Mouse (Mus musculus): ENCODE data around the gene Vnn3. TPM values are rescaled to one million over a fixed set of nuclear protein-coding genes. Genes with fewer than 3 reads are reported as not detected.

Vnn3 gene
- polyA plus RNA-seq, 1 experiment from 2014 or later: 0.14 TPM

Other genes starting within 250 kb of the Vnn3 start
- gene Rps12, start 64.2 kb upstream of the Vnn3 start, polyA plus RNA-seq (2015; fragmentation: Nextera tagmentation; extraction: Ambion mirVana): 82.7 and 89.6 TPM in 2 replicates
- 18.9 and 20.2 TPM in 2 replicates for gene Slc18b1, start 54.5 kb upstream of the Vnn3 start, polyA plus RNA-seq (2015; fragmentation: Nextera tagmentation; extraction: Ambion mirVana)
- 0.35 and 0.73 TPM in 2 replicates for gene Vnn1, start 43.2 kb downstream of the Vnn3 start, polyA plus RNA-seq (2015; fragmentation: Nextera tagmentation; extraction: Ambion mirVana)
- gene Taar1, start 68.9 kb downstream of the Vnn3 start, polyA plus RNA-seq (2015; fragmentation: Nextera tagmentation; extraction: Ambion mirVana): not detected in 2 replicates
- 0.15 TPM in 1 of 2 replicates, not detected in the other for gene Taar2, start 87.1 kb downstream of the Vnn3 start, polyA plus RNA-seq (2015; fragmentation: Nextera tagmentation; extraction: Ambion mirVana)
- gene Taar3, start 98.1 kb downstream of the Vnn3 start, polyA plus RNA-seq (2015; fragmentation: Nextera tagmentation; extraction: Ambion mirVana): not detected in 2 replicates
- not detected in 2 replicates for gene Taar4, start 109.0 kb downstream of the Vnn3 start, polyA plus RNA-seq (2015; fragmentation: Nextera tagmentation; extraction: Ambion mirVana)
- gene Taar5, start 119.2 kb downstream of the Vnn3 start, polyA plus RNA-seq (2015; fragmentation: Nextera tagmentation; extraction: Ambion mirVana): 0.15 TPM in 1 of 2 replicates, not detected in the other
- not detected in 2 replicates for gene Taar6, start 134.2 kb downstream of the Vnn3 start, polyA plus RNA-seq (2015; fragmentation: Nextera tagmentation; extraction: Ambion mirVana)
- not detected in 2 replicates for gene Taar7a, start 142.0 kb downstream of the Vnn3 start, polyA plus RNA-seq (2015; fragmentation: Nextera tagmentation; extraction: Ambion mirVana)
- not detected in 2 replicates for gene Taar7b, start 148.5 kb downstream of the Vnn3 start, polyA plus RNA-seq (2015; fragmentation: Nextera tagmentation; extraction: Ambion mirVana)
- gene Taar7d, start 175.8 kb downstream of the Vnn3 start, polyA plus RNA-seq (2015; fragmentation: Nextera tagmentation; extraction: Ambion mirVana): not detected in 2 replicates
- not detected in 2 replicates for gene Taar7e, start 186.2 kb downstream of the Vnn3 start, polyA plus RNA-seq (2015; fragmentation: Nextera tagmentation; extraction: Ambion mirVana)
- gene Taar7f, start 198.0 kb downstream of the Vnn3 start, polyA plus RNA-seq (2015; fragmentation: Nextera tagmentation; extraction: Ambion mirVana): not detected in 2 replicates
- not detected in 2 replicates for gene Taar8a, start 225.0 kb downstream of the Vnn3 start, polyA plus RNA-seq (2015; fragmentation: Nextera tagmentation; extraction: Ambion mirVana)
- gene Taar8b, start 240.8 kb downstream of the Vnn3 start, polyA plus RNA-seq (2015; fragmentation: Nextera tagmentation; extraction: Ambion mirVana): not detected in 2 replicates

Data from hindbrain, embryonic 16.5 days (tissue).